ENCODE assay signal across 12 mouse cellular contexts in the genomic region with DNA sequence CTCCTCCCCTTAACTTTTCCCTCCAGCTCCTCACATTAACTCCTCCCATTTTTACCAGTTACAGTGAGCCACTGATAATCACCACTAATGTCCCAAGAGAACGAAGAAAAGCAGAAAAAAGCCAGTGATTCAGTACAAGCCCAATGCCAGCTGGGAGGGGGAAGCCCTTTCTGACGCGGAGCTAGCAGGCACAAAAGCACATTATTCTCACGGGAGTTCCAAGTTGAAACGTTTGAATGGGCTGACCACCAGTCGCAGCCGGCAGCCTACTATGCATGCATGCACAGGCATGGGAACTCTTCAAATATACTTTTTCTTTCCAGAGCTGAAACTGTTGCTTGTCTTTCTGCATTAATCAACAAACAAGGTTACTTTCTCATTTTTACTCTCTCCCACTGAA. TPM values are rescaled to one million over a fixed set of nuclear protein-coding genes. Genes with fewer than 3 reads are reported as not detected.
DNase-seq lines count a peak whose midpoint lies in the region; ATAC-seq and TF ChIP-seq lines count a peak whose summit lies in the region.
"Had no signal": no experiment of that assay in that cellular context is flagged by ENCODE, and none has a peak within 500 bp of the region (broad histone marks: within the 10 kb centered on the region; RNA-seq: fewer than 3 reads in every experiment).

No protein-coding gene starts in this region.

- no peak overlapping the region for H3K9ac ChIP-seq in midbrain, embryonic 16.5 days (ENCODE audit: low read depth, low read length)
- no peak overlapping the region for H3K9ac ChIP-seq in kidney, embryonic 14.5 days (ENCODE audit: low read depth, low read length)
- H3K9ac ChIP-seq: stomach, embryonic 15.5 days had no signal

- peak overlapping the region; percentile 8; the same call in 1 of the 2 replicates for H3K4me2 ChIP-seq in midbrain, embryonic 16.5 days (ENCODE audit: low read length)
- H3K4me2 ChIP-seq in kidney, embryonic 14.5 days (replicated peaks; ENCODE audit: low read depth, low read length): no peak overlapping the region
- H3K4me2 ChIP-seq: stomach, embryonic 15.5 days had no signal

- no peaks in the 10 kb centered on the region for H3K9me3 ChIP-seq in forebrain, embryonic 10.5 days
- H3K9me3 ChIP-seq in midbrain, embryonic 16.5 days (replicated peaks; ENCODE audit: control insufficient read depth, low read length, poor library complexity, severe bottlenecking): no peaks in the 10 kb centered on the region
- no peaks in the 10 kb centered on the region for H3K9me3 ChIP-seq in kidney, embryonic 14.5 days (ENCODE audit: control insufficient read depth, low read length)
- H3K9me3 ChIP-seq: megakaryocyte, embryonic 14.5 days; stomach, embryonic 15.5 days had no signal

- WGBS in forebrain, embryonic 10.5 days: 13% methylated on average over 7 of the region's 7 CpGs
- 5% methylated on average over 7 of the region's 7 CpGs for WGBS in midbrain, embryonic 16.5 days
- 55% methylated on average over 7 of the region's 7 CpGs for WGBS in kidney, embryonic 14.5 days

- peak; percentile 58 for DNase-seq in embryo, embryonic 10 days (ENCODE audit: low spot score)
- peak; percentile 45 for DNase-seq in forebrain, embryonic 10.5 days (ENCODE audit: extremely low spot score, low spot score)
- peak; percentile 22 to 33 for DNase-seq in layer of hippocampus, adult 2 months (ENCODE audit: low spot score in 2 of 2)
- no peak for DNase-seq in testis, postnatal 10 days (ENCODE audit: low spot score)
- no peak for DNase-seq in adrenal gland, postnatal 4 days (ENCODE audit: low spot score in 2 of 2)
- DNase-seq in spleen, postnatal 36 days (ENCODE audit: low spot score in 2 of 2): no peak

- H3K27ac ChIP-seq in forebrain, embryonic 10.5 days: peak overlapping the region; percentile 75
- H3K27ac ChIP-seq in layer of hippocampus, adult 2 months: peak overlapping the region; percentile 83
- no peak overlapping the region for H3K27ac ChIP-seq in midbrain, embryonic 16.5 days (ENCODE audit: low read length)
- no peak overlapping the region for H3K27ac ChIP-seq in kidney, embryonic 14.5 days (ENCODE audit: low read depth, low read length)
- H3K27ac ChIP-seq: stomach, embryonic 15.5 days had no signal

- peak; percentile 86 for ATAC-seq in midbrain, embryonic 16.5 days
- no peak for ATAC-seq in kidney, embryonic 14.5 days (ENCODE audit: low FRiP score, low TSS enrichment)
- ATAC-seq: Patski had no signal

- TF ChIP-seq CTCF in layer of hippocampus, adult 2 months (conservative IDR thresholded peaks at IDR 0.05): no peak

- H3K36me3 ChIP-seq in forebrain, embryonic 10.5 days (replicated peaks): no peaks in the 10 kb centered on the region
- H3K36me3 ChIP-seq in midbrain, embryonic 16.5 days (ENCODE audit: control insufficient read depth, insufficient read depth, low read length): no peaks in the 10 kb centered on the region
- no peaks in the 10 kb centered on the region for H3K36me3 ChIP-seq in kidney, embryonic 14.5 days (ENCODE audit: control insufficient read depth, insufficient read depth, low read length)
- H3K36me3 ChIP-seq: stomach, embryonic 15.5 days had no signal

- no peaks in the 10 kb centered on the region for H3K27me3 ChIP-seq in forebrain, embryonic 10.5 days (ENCODE audit: poor library complexity, severe bottlenecking)
- H3K27me3 ChIP-seq in midbrain, embryonic 16.5 days (ENCODE audit: control insufficient read depth, insufficient read depth, low read depth, low read length): no peaks in the 10 kb centered on the region
- no peaks in the 10 kb centered on the region for H3K27me3 ChIP-seq in kidney, embryonic 14.5 days (ENCODE audit: control insufficient read depth, insufficient read depth, low read length)
- H3K27me3 ChIP-seq: megakaryocyte, embryonic 14.5 days; Patski; stomach, embryonic 15.5 days had no signal

- peaks cover 31% of the 10 kb centered on the region for H3K4me1 ChIP-seq in forebrain, embryonic 10.5 days
- peaks cover 15% of the 10 kb centered on the region for H3K4me1 ChIP-seq in midbrain, embryonic 16.5 days (ENCODE audit: control insufficient read depth, insufficient read depth, low read length)
- no peaks in the 10 kb centered on the region for H3K4me1 ChIP-seq in kidney, embryonic 14.5 days (ENCODE audit: control insufficient read depth, insufficient read depth, low read length)
- H3K4me1 ChIP-seq: megakaryocyte, embryonic 14.5 days; stomach, embryonic 15.5 days had no signal

- H3K4me3 ChIP-seq in forebrain, embryonic 10.5 days: no peak overlapping the region
- peak overlapping the region; percentile 1; the same call in 1 of the 2 replicates for H3K4me3 ChIP-seq in layer of hippocampus, adult 2 months
- H3K4me3 ChIP-seq in midbrain, embryonic 16.5 days (ENCODE audit: low read depth, low read length): no peak overlapping the region
- H3K4me3 ChIP-seq in kidney, embryonic 14.5 days (ENCODE audit: low read length): no peak overlapping the region
- H3K4me3 ChIP-seq: megakaryocyte, embryonic 14.5 days; stomach, embryonic 15.5 days had no signal

RNA-seq across cellular contexts. Expression of gene Ptprz1, which starts 41.7 kb away (rescaled TPM):
- 52.2 and 53.1 TPM in 2 replicates for polyA plus RNA-seq in forebrain, embryonic 10.5 days (2016; fragmentation: Nextera tagmentation; extraction: Ambion mirVana)
- total RNA-seq in layer of hippocampus, adult 2 months (2021): 100 to 1,000 TPM; 136 to 141 TPM
- polyA plus RNA-seq in midbrain, embryonic 16.5 days (2015; fragmentation: Nextera tagmentation; extraction: Ambion mirVana): 84.3 and 112 TPM in 2 replicates
- polyA plus RNA-seq in kidney, embryonic 14.5 days (2014; fragmentation: Nextera tagmentation; extraction: Ambion mirVana): 1.5 and 2.5 TPM in 2 replicates
- total RNA-seq in adrenal gland, postnatal 4 days (2021): 10 to 100 TPM; 16.1 to 20.2 TPM
- total RNA-seq: common myeloid progenitor, adult 5-6 weeks had no signal

Comparison
In these comparisons a context has a peak if more than half of its experiments do, and no peak if none do; other contexts are left out.
1. DNase-seq: peak in embryo, embryonic 10 days (single experiment), forebrain, embryonic 10.5 days (single experiment) and layer of hippocampus, adult 2 months (2 of 2); none in testis, postnatal 10 days (single experiment), adrenal gland, postnatal 4 days (0 of 2) and spleen, postnatal 36 days (0 of 2).
2. H3K27ac ChIP-seq: peak in forebrain, embryonic 10.5 days (single experiment) and layer of hippocampus, adult 2 months (single experiment); none in midbrain, embryonic 16.5 days (single experiment) and kidney, embryonic 14.5 days (single experiment).
3. RNA of gene Ptprz1, which starts 41.7 kb away (polyA plus RNA-seq): 84.3 to 112 TPM in midbrain, embryonic 16.5 days and 52.2 to 53.1 TPM in forebrain, embryonic 10.5 days; 1.5 to 2.5 TPM in kidney, embryonic 14.5 days; every median in the first group is over 10 times any median in the second.